Mouse (Mus musculus) heart, postnatal 0 days (tissue): ENCODE measurements around the gene Tm6sf2. TPM values are rescaled to one million over a fixed set of nuclear protein-coding genes. Genes with fewer than 3 reads are reported as not detected.

ENCODE experiments used
- ATAC-seq: fragments of 200-750 bp; cut with Nextera tagmentation; 2 replicates; pipeline ENCODE4 v1.8.0; 2017; ENCODE audit warnings: low read depth, moderate number of reproducible peaks, moderate library complexity; ENCODE audit not compliant: insufficient read depth
- DNase-seq: peaks from one replicate; pipeline ENCODE4 v3.0.0-alpha.2; 2016; ENCODE audit warnings: low spot score
- H3K27ac ChIP-seq: fragments of 300-500 bp; sonication (generic); 2 replicates; pipeline ENCODE4 v1.5.1; 2014; ENCODE audit warnings: low read depth, mild to moderate bottlenecking
- H3K27me3 ChIP-seq: fragments of 300-500 bp; sonication (generic); 2 replicates; pipeline ENCODE4 v1.6.1; 2014; ENCODE audit warnings: low read length, mixed read lengths; ENCODE audit not compliant: control insufficient read depth, insufficient read depth
- H3K36me3 ChIP-seq: fragments of 300-500 bp; sonication (generic); replicated peaks from 2 replicates; pipeline ENCODE4 v1.6.1; 2014; ENCODE audit warnings: low read length, mixed read lengths; ENCODE audit not compliant: control insufficient read depth, insufficient read depth
- H3K4me1 ChIP-seq: fragments of 300-500 bp; sonication (generic); 2 replicates; pipeline ENCODE4 v1.6.1; 2014; ENCODE audit warnings: antibody characterized with exemption; ENCODE audit not compliant: control insufficient read depth, insufficient read depth
- H3K4me2 ChIP-seq: fragments of 300-500 bp; sonication (generic); 2 replicates; pipeline ENCODE4 v1.6.1; 2014; ENCODE audit warnings: low read depth, mild to moderate bottlenecking, low read length, moderate library complexity
- H3K4me3 ChIP-seq: fragments of 300-500 bp; sonication (generic); 2 replicates; pipeline ENCODE4 v1.5.1; 2014; ENCODE audit warnings: low read depth, low read length
- H3K9ac ChIP-seq: fragments of 300-500 bp; sonication (generic); replicated peaks from 2 replicates; pipeline ENCODE4 v1.6.1; 2014; ENCODE audit warnings: low read depth, low read length, mixed read lengths
- H3K9me3 ChIP-seq: fragments of 300-500 bp; sonication (generic); replicated peaks from 2 replicates; pipeline ENCODE4 v1.6.1; 2016; ENCODE audit warnings: low read length; ENCODE audit not compliant: control insufficient read depth
- CTCF ChIP-seq: IDR thresholded peaks from 2 replicates; pipeline ENCODE4 v1.5.1; 2016; ENCODE audit warnings: antibody characterized with exemption, control low read depth, low read depth
- EP300 ChIP-seq: IDR thresholded peaks from 2 replicates; pipeline ENCODE4 v1.6.1; 2016; ENCODE audit warnings: antibody characterized with exemption, low read depth
- WGBS: fragments of 180-500 bp; shearing (Covaris S2); extraction: QIAGEN DNeasy Blood & Tissue Kit; methylation state at CpG from one replicate; pipeline ENCODE4 v1.1.7; 2014; 5-methylcytosine and 5-hydroxymethylcytosine counted together
- polyA plus RNA-seq: library from polyadenylated mRNA; unstranded; fragments of >200 nt; fragmentation: Nextera tagmentation; extraction: Ambion mirVana; gene quantifications from 2 replicates; pipeline ENCODE4 v1.2.1, GENCODE M21; 2015
- total RNA-seq: library from RNA; depleted of rRNA; stranded (reverse); fragments of >200 nt; gene quantifications from 2 replicates; pipeline ENCODE4 v1.2.3, GENCODE M21; 2014; ENCODE audit warnings: low replicate concordance

The Tm6sf2 gene
- total and polyA plus RNA-seq, 2 experiments from 2014 or later: 1.3 to 2.1 TPM

DNA sequence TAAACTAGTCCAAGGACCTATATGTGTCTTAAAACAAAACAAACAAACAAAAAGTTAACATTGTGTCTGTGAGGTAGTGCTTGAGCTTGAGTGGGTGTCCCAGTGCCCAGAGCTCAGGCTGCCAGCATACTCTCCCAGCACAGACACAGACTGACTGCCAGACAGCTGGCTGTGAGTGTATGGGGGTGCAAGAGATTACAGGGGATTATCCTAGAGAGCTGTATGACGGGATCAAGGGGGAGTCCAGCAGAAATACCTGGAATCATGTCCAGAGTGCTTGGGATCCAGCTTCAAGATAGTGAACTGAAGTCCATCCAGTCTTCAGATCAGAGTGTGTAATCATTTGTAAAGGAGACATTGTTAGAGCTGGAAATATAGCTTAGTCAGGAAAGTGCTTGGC, 15.0 kb upstream of the Tm6sf2 start:
- no peaks in the 10 kb centered on the region for H3K9me3 ChIP-seq
- ATAC-seq: no peak
- no peak overlapping the region for H3K4me2 ChIP-seq
- no peaks in the 10 kb centered on the region for H3K27me3 ChIP-seq
- H3K4me3 ChIP-seq: no peak overlapping the region
- no peak overlapping the region for H3K27ac ChIP-seq
- TF ChIP-seq CTCF: no peak
- no peak for TF ChIP-seq EP300
- H3K4me1 ChIP-seq: no peaks in the 10 kb centered on the region
- DNase-seq: no peak
- peaks cover 67% of the 10 kb centered on the region for H3K36me3 ChIP-seq
- 79% methylated on average over 1 of the region's 1 CpGs for WGBS
- H3K9ac ChIP-seq: no peak overlapping the region

DNA sequence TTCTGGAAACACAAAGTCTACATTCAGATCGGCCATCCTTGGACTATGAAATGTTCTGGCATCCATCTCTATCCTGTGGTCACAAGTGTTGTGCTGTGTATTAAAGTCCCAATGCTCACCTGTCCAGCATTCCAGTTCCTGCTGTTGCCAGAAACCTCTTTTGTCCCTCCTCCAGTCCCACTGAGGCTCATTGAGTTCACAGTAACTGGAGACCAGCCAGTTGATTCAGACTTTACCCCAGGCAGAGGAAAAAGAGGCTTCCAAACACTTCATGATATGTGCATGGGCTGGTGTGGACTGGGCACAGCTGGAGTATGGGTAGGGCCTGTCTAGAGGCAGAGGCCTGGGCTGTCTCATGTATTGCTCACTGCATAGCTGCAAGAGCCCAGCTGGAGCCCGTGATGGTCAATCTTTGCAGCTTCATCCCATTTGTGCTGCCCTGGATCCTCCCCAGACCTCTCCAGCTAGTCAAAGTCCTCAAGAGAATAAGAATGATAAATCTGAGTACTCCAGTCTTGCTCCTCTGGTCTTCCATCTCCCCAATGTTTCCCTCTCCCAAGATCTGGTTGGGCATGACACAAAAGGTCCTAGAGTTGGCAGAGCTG, 786 bp upstream of the Tm6sf2 start:
- no peak overlapping the region for H3K4me3 ChIP-seq
- no peaks in the 10 kb centered on the region for H3K27me3 ChIP-seq
- H3K4me1 ChIP-seq: peaks cover 16% of the 10 kb centered on the region
- no peak overlapping the region for H3K9ac ChIP-seq
- H3K9me3 ChIP-seq: no peaks in the 10 kb centered on the region
- 70% methylated on average over 2 of the region's 2 CpGs for WGBS
- H3K27ac ChIP-seq: no peak overlapping the region
- DNase-seq (no peak), ATAC-seq (peak; percentile 37; the same call in 1 of the 2 replicates)
- TF ChIP-seq EP300 (no peak), CTCF (no peak)
- no peak overlapping the region for H3K4me2 ChIP-seq
- peaks cover 28% of the 10 kb centered on the region for H3K36me3 ChIP-seq

- ATAC-seq: no peak
- no peak overlapping the region for H3K27ac ChIP-seq
- no peaks in the 10 kb centered on the region for H3K27me3 ChIP-seq
- peak overlapping the region; percentile 70 for H3K4me2 ChIP-seq
- H3K9ac ChIP-seq: no peak overlapping the region
- no peaks in the 10 kb centered on the region for H3K9me3 ChIP-seq
- H3K4me3 ChIP-seq: peak overlapping the region; percentile 34
- H3K4me1 ChIP-seq: peaks cover 16% of the 10 kb centered on the region
- TF ChIP-seq CTCF (no peak), EP300 (no peak)
- H3K36me3 ChIP-seq: peaks cover 22% of the 10 kb centered on the region
- peak; percentile 9 for DNase-seq
- 43% methylated on average over 8 of the region's 8 CpGs for WGBS
These were observed 396 bp downstream of the Tm6sf2 start for GRCm38 (mm10) chr8:70073120-70073519.

DNA sequence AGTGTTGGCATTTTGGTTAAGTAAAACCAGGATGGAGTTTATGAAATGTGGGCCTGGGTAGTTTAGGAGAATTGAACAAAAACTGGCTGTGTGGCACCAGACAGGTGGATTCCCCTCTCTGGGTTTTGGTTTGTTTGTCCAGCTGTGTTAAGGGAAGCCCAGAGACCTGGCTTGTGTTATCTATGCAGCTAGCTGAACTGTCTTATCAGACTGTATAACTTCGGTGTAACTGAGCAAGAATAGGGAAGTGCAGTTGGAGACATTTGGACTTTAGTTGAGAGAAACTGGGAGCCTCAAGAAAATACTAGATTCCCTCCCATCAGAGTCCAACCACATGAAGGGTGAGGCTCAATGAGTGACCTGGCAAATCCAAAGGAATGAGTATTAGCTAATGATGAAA, 958 bp downstream of the Tm6sf2 start:
- no peak for TF ChIP-seq CTCF
- TF ChIP-seq EP300: no peak
- Histone ChIP-seq H3K9me3 (no peaks in the 10 kb centered on the region), H3K9ac (no peak overlapping the region), H3K4me1 (peaks cover 16% of the 10 kb centered on the region), H3K4me3 (no peak overlapping the region), H3K27ac (no peak overlapping the region), H3K27me3 (no peaks in the 10 kb centered on the region), H3K36me3 (peaks cover 16% of the 10 kb centered on the region), H3K4me2 (no peak overlapping the region)
- DNase-seq: no peak
- no peak for ATAC-seq
- WGBS: 53% methylated on average over 1 of the region's 1 CpGs

DNA sequence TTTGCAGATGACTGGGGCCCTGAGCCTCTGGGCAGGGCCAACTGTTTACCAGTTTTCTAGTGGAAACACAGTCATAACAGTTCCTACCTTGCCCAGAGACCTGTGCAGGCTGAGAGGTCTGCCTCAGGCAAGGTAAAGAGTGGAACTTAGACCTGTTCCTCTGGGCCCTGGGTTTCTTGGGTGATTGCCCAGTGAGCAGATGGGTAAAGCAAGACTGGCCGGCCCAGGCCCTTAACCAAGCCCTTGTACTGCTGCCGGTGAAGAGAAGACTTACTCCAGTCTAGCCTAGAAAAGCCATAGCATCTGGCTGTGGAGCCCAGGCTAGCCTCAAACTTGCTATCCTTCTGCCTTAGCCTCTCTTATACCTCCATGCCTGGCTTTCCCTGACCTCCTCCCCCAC, 9.3 kb downstream of the Tm6sf2 start:
- Histone ChIP-seq H3K36me3 (no peaks in the 10 kb centered on the region), H3K27ac (no peak overlapping the region), H3K27me3 (peaks cover 48% of the 10 kb centered on the region), H3K4me2 (no peak overlapping the region), H3K9ac (no peak overlapping the region), H3K4me3 (no peak overlapping the region), H3K4me1 (peaks cover 10% of the 10 kb centered on the region; the same call in 1 of the 2 replicates), H3K9me3 (no peaks in the 10 kb centered on the region)
- WGBS: 72% methylated on average over 2 of the region's 2 CpGs
- no peak for TF ChIP-seq CTCF
- TF ChIP-seq EP300: no peak
- no peak for DNase-seq
- ATAC-seq: no peak

GRCm38 (mm10) chr8:70083285-70083684, 10.6 kb downstream of the Tm6sf2 start, which contains the start of gene Hapln4:
Gene Hapln4, plus strand, starts transcription at chr8:70083457.
- Histone ChIP-seq H3K9me3 (no peaks in the 10 kb centered on the region), H3K4me3 (peak within 1 kb of the TSS; percentile 43), H3K36me3 (no peaks in the 10 kb centered on the region), H3K27me3 (peaks cover 61% of the 10 kb centered on the region), H3K4me1 (peaks cover 10% of the 10 kb centered on the region; the same call in 1 of the 2 replicates), H3K9ac (no peak within 1 kb of the TSS), H3K4me2 (peak within 1 kb of the TSS; percentile 75), H3K27ac (no peak within 1 kb of the TSS)
- no peak for TF ChIP-seq CTCF
- no peak for TF ChIP-seq EP300
- ATAC-seq (0 out of 2 replicates have a peak, but pooled peaks have one; percentile 47), DNase-seq (peak; percentile 11)
- 1% methylated on average over 26 of the region's 26 CpGs for WGBS
